Mouse (Mus musculus): ENCODE results near the gene Tm2d1.

DNA sequence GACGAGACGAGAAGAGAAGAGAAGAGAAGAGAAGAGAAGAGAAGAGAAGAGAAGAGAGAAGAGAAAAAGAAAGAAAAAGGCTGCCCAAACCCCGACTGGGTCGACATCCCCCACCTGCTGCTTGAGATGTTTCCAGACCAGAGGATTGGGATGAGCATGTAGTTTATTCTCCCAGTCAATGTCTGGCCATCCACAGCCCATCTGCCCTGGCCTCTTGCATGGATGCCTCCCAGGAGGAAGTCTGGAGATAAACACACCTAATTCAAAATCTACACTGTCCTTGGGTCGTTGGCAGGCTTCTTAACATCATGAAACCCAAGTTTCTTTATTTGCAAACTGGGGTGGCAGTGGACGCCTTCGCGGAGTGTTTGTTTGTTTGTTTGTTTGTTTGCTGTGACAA is 47.4 kb downstream of the Tm2d1 start:
- TF ChIP-seq POLR2A (IDR thresholded peaks at IDR 0.05; ENCODE audit: low read depth, low read length) (no peak), CTCF (conservative IDR thresholded peaks at IDR 0.05; ENCODE audit: insufficient read depth, insufficient read length, low read depth, low read length) (no peak)
